Mouse (Mus musculus) intestine, embryonic 14.5 days (tissue): ENCODE results near the gene Pigx. TPM values are rescaled to one million over a fixed set of nuclear protein-coding genes. Genes with fewer than 3 reads are reported as not detected.

ENCODE experiments used
- ATAC-seq: fragments of 200-750 bp; cut with Nextera tagmentation; replicated peaks from 2 replicates; pipeline ENCODE4 v1.8.0; 2017; ENCODE audit warnings: low read depth, moderate number of reproducible peaks, moderate TSS enrichment, moderate library complexity; ENCODE audit not compliant: low FRiP score, low TSS enrichment
- DNase-seq: peaks from one replicate; pipeline ENCODE4 v3.0.0-alpha.2; 2018; ENCODE audit warnings: low spot score
- H3K27ac ChIP-seq: fragments of 300-500 bp; sonication (generic); 2 replicates; pipeline ENCODE4 v1.5.1; 2014; ENCODE audit warnings: low read depth, mild to moderate bottlenecking, control low read depth
- H3K27me3 ChIP-seq: fragments of 300-500 bp; sonication (generic); replicated peaks from 2 replicates; pipeline ENCODE4 v1.6.1; 2014; ENCODE audit warnings: low read length, control low read depth; ENCODE audit not compliant: control insufficient read depth, insufficient read depth
- H3K36me3 ChIP-seq: fragments of 300-500 bp; sonication (generic); 2 replicates; pipeline ENCODE4 v1.6.1; 2014; ENCODE audit warnings: low read length, control low read depth; ENCODE audit not compliant: control insufficient read depth, insufficient read depth
- H3K4me1 ChIP-seq: fragments of 300-500 bp; sonication (generic); replicated peaks from 2 replicates; pipeline ENCODE4 v1.6.1; 2014; ENCODE audit warnings: low read length, control low read depth, mixed read lengths; ENCODE audit not compliant: control insufficient read depth, insufficient read depth
- H3K4me2 ChIP-seq: fragments of 300-500 bp; sonication (generic); 2 replicates; pipeline ENCODE4 v1.6.1; 2014; ENCODE audit warnings: low read length
- H3K4me3 ChIP-seq: fragments of 300-500 bp; sonication (generic); 2 replicates; pipeline ENCODE4 v1.5.1; 2014; ENCODE audit warnings: low read depth, low read length, control low read depth, mixed read lengths
- H3K9ac ChIP-seq: fragments of 300-500 bp; sonication (generic); 2 replicates; pipeline ENCODE4 v1.6.1; 2014; ENCODE audit warnings: mild to moderate bottlenecking, low read length
- H3K9me3 ChIP-seq: fragments of 300-500 bp; sonication (generic); 2 replicates; pipeline ENCODE4 v1.6.1; 2016; ENCODE audit warnings: low read length, control low read depth; ENCODE audit not compliant: control insufficient read depth
- WGBS: fragments of 180-500 bp; shearing (Covaris S2); extraction: QIAGEN DNeasy Blood & Tissue Kit; methylation state at CpG from one replicate; pipeline ENCODE4 v1.1.7; 2014; 5-methylcytosine and 5-hydroxymethylcytosine counted together
- polyA plus RNA-seq: library from polyadenylated mRNA; unstranded; fragments of >200 nt; fragmentation: Nextera tagmentation; extraction: Ambion mirVana; gene quantifications from 2 replicates; pipeline ENCODE4 v1.2.1, GENCODE M21; 2014

Gene Pigx
- polyA plus RNA-seq = 119 and 122 TPM in 2 replicates

DNA sequence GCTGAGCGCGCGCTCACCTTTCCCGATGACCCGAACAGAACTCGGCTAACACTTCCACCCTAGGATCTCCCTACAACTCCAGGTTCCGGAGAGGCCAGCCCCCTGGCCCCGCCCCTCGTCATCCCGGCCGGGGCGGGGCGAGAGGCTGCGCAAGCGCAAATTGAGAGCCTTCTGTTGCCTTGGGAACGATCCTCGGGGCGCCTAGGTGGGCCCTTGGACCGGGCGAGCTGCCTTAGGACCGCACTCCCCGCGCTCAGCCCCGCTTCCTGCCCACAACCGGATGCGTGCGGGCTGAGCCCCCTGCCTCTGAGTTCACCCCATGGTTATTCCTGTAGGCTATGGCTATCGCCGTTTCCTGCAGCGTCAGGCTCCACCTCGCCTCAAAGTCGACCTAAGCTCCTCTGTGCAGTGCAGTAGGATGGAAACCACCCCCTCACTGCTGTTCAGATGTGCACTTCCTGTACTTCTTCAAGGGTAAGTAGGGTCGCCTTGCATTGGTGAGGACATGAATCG, at the start of gene Pigx, which contains the start of gene Cep19:
Gene Pigx, minus strand, starts transcription at position 103 of the 513 bp plus-strand sequence.
Gene Cep19, plus strand, starts transcription at position 163 of the 513 bp plus-strand sequence.
- under 1% methylated on average over 34 of the region's 34 CpGs for WGBS
- peaks cover 27% of the 10 kb centered on the region for H3K36me3 ChIP-seq
- peak; percentile 96 for ATAC-seq

DNA sequence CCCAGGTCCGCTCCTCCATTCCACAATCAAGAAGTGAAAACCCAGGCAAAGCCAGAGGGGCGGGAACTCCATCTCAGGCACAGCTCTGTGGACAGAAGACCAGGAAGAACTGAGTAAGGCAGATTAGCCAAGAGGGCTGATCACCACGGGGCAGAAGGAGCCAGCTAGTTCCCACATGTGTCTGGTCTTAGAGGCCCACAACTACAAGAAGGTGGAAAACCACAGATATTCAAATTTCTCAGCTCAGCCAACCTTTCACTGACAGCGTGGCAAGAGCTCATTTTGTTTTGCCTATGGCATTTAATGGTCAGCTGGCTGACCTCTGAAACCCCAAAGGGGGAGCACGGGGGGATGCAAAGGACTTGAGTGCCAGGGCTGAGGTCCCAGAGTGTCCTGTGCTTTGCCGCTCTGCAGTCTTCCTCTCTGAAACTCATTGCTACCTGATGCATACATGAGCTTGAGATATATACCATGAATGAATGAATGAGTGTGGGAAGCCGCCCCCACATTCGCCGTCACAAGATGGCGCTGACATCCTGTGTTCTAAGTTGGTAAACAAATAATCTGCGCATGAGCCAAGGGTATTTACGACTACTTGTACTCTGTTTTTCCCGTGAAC, 48.2 kb upstream of the Pigx start:
- H3K9me3 ChIP-seq = peaks cover 11% of the 10 kb centered on the region; the same call in 1 of the 2 replicates
- WGBS = 50% methylated on average over 10 of the region's 13 CpGs
- H3K4me1 ChIP-seq = no peaks in the 10 kb centered on the region
- H3K27me3 ChIP-seq = no peaks in the 10 kb centered on the region
- H3K9ac ChIP-seq = no peak overlapping the region
- no peaks in the 10 kb centered on the region for H3K36me3 ChIP-seq
- no peak for ATAC-seq
- no peak overlapping the region for H3K27ac ChIP-seq
- peak overlapping the region; percentile 31; the same call in 1 of the 2 replicates for H3K4me2 ChIP-seq
- no peak for DNase-seq
- no peak overlapping the region for H3K4me3 ChIP-seq

More for the DNA sequence above, at the start of gene Pigx, which contains the start of gene Cep19:
- Histone ChIP-seq H3K4me2 (peak within 1 kb of the TSS; percentile 79), H3K9me3 (no peaks in the 10 kb centered on the region), H3K27ac (peak within 1 kb of the TSS; percentile 66), H3K9ac (peak within 1 kb of the TSS; percentile 77), H3K27me3 (no peaks in the 10 kb centered on the region), H3K4me3 (peak within 1 kb of the TSS; percentile 72), H3K4me1 (peaks cover 12% of the 10 kb centered on the region)
- peak; percentile 93 for DNase-seq

GRCm38 (mm10) chr16:32144592-32144991, 45.1 kb upstream of the Pigx start:
- 93% methylated on average over 17 of the region's 17 CpGs for WGBS
- H3K27ac ChIP-seq = no peak overlapping the region
- H3K4me2 ChIP-seq = no peak overlapping the region
- H3K4me3 ChIP-seq = no peak overlapping the region
- peaks cover 11% of the 10 kb centered on the region; the same call in 1 of the 2 replicates for H3K9me3 ChIP-seq
- no peak overlapping the region for H3K9ac ChIP-seq
- no peak for DNase-seq
- no peaks in the 10 kb centered on the region for H3K4me1 ChIP-seq
- no peak for ATAC-seq
- H3K27me3 ChIP-seq = no peaks in the 10 kb centered on the region
- no peaks in the 10 kb centered on the region for H3K36me3 ChIP-seq

DNA sequence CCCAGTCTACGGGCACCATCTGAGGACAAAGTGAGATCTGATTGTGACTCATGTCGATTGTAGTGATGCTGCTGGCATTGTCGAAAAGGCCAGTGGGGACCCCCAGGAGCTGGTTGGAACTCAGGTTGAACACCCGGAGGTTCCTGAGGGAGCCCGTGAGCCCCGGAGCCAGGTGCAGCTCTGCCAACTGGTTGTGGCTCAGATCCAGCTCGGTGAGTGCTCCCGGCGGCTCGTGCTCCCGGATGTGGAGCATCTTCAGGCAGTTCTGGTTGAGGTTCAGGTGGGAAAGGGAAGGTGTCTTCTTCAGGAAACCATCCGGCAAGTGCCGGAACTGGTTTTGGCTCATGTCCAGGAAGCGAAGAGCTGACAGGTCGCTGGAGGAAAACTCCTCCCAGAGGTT, 44.2 kb upstream of the Pigx start:
- H3K4me3 ChIP-seq = no peak overlapping the region
- no peak overlapping the region for H3K4me2 ChIP-seq
- no peaks in the 10 kb centered on the region for H3K36me3 ChIP-seq
- 92% methylated on average over 15 of the region's 15 CpGs for WGBS
- no peaks in the 10 kb centered on the region for H3K4me1 ChIP-seq
- H3K27ac ChIP-seq = no peak overlapping the region
- H3K9me3 ChIP-seq = peaks cover 11% of the 10 kb centered on the region; the same call in 1 of the 2 replicates
- ATAC-seq (no peak), DNase-seq (no peak)
- no peaks in the 10 kb centered on the region for H3K27me3 ChIP-seq
- no peak overlapping the region for H3K9ac ChIP-seq

DNA sequence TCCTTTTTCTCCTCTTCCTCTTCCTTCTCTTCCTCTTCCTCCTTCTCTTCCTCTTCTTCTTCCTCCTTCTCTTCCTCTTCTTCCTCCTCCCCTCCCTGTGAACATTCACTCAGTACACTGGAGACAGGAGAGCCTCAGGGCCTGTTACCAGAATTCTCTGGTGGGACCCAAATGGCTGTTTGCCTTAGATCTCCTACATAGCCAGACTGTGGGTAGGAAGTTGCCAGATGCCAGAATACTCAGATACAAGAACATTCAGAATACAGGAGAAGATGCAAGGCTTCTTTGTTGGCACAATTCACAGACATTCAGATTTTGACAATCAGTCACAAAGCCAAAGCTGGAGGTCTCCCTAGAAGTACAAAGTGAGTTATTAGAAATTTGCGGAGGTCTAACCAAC, 39.4 kb upstream of the Pigx start:
- DNase-seq (no peak), ATAC-seq (no peak)
- no peaks in the 10 kb centered on the region for H3K4me1 ChIP-seq
- H3K27ac ChIP-seq = no peak overlapping the region
- no peak overlapping the region for H3K4me3 ChIP-seq
- no peaks in the 10 kb centered on the region for H3K36me3 ChIP-seq
- H3K4me2 ChIP-seq = no peak overlapping the region
- H3K9ac ChIP-seq = no peak overlapping the region
- H3K27me3 ChIP-seq = no peaks in the 10 kb centered on the region
- WGBS = 80% methylated on average over 1 of the region's 1 CpGs
- 0 out of 2 replicates have a peak, but pooled peaks cover 7% of the 10 kb centered on the region for H3K9me3 ChIP-seq

- no peak for DNase-seq
- H3K36me3 ChIP-seq = no peaks in the 10 kb centered on the region
These were observed 36.4 kb upstream of the Pigx start for GRCm38 (mm10) chr16:32135842-32136357.

DNA sequence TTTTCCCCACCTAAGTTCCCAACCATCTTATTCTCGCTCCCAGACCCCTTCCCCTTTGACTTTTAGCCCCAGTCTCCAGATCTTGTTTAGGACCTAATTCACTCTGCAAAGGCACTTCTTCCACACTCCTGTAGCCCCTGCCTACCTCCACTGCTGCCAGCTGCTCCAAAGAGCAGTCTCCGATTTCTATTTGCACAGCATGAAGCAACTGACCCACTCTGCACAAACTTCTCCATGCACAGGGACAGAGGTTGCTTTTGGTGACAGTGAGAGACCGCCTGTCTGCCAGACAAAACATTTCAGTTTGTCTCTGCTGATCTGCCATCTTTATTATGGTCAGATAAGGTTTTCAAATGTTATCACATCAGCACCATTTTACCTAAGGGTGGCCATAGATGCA, 33.6 kb upstream of the Pigx start:
- WGBS = 89% methylated on average over 3 of the region's 3 CpGs

More at GRCm38 (mm10) chr16:32135842-32136357, 36.4 kb upstream of the Pigx start:
- no peak overlapping the region for H3K9ac ChIP-seq
- H3K9me3 ChIP-seq = no peaks in the 10 kb centered on the region
- no peak overlapping the region for H3K4me2 ChIP-seq
- no peaks in the 10 kb centered on the region for H3K27me3 ChIP-seq
- ATAC-seq = no peak
- WGBS = 78% methylated on average over 7 of the region's 7 CpGs
- H3K4me1 ChIP-seq = no peaks in the 10 kb centered on the region
- H3K27ac ChIP-seq = no peak overlapping the region
- no peak overlapping the region for H3K4me3 ChIP-seq

DNA sequence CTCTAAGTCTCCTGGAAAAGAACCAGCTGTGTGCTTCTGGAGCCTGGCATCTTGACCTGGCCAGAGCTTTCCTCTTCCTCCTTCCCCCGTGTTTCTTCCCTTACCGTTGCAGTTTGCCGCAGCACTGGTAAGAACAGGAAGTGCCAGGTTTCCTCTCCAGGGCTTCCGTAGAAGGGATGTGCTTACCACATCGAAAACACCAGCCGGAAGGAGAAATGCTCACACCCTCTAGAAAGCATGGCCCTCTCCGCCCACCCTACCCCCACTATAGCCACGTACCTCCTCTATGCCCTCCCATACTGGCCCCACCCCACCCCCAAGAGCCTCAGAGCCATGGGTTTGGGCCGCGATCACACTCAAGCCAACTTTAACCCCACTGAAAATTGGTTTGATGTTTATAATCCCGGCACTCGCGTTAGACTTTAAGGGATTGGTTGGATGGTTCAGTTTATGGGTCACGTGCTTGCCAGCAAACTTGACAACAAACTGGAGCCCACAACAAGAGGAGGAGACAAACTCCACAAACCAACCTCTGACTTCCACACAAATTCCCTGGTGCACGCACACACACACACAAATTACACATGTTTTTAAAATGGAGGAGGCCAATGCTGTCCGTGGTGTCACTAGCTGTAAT, 30.8 kb upstream of the Pigx start:
- Histone ChIP-seq H3K4me2 (peak overlapping the region; percentile 31), H3K4me3 (0 out of 2 replicates have a peak overlapping the region, but pooled peaks have one; percentile 8), H3K27ac (no peak overlapping the region; the same call in 1 of the 2 replicates), H3K4me1 (no peaks in the 10 kb centered on the region), H3K9ac (no peak overlapping the region), H3K9me3 (no peaks in the 10 kb centered on the region), H3K27me3 (no peaks in the 10 kb centered on the region), H3K36me3 (no peaks in the 10 kb centered on the region)
- ATAC-seq (no peak), DNase-seq (no peak)
- WGBS = 62% methylated on average over 16 of the region's 16 CpGs

More for the DNA sequence above, 33.6 kb upstream of the Pigx start:
- Histone ChIP-seq H3K27me3 (no peaks in the 10 kb centered on the region), H3K36me3 (no peaks in the 10 kb centered on the region), H3K9ac (no peak overlapping the region), H3K4me2 (no peak overlapping the region), H3K4me3 (no peak overlapping the region), H3K4me1 (no peaks in the 10 kb centered on the region), H3K9me3 (no peaks in the 10 kb centered on the region), H3K27ac (no peak overlapping the region)
- ATAC-seq (no peak), DNase-seq (no peak)
